14 mouse cellular contexts compared by ENCODE assay signal in the genomic region with DNA sequence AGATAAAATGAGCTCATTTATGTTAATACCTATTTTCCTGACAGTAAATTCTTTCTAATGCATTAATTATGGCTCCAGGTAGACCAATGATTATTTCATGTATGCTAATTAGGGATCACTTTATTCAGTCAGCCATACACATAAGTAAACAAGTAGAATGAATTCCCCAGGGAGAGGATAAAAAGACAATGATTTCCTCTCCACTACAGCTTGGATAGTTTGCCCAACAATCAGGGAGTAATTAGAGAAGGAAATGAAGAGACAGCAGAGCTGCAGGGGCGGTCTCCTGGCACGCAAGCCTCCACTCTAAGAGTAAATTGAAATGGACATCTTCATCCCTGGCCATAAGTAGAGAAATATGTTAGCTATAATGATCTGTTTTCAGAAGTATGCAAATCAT.
"Had no signal": no experiment of that assay in that cellular context is flagged by ENCODE, and none has a peak within 500 bp of the region (broad histone marks: within the 10 kb centered on the region; RNA-seq: fewer than 3 reads in every experiment).

No protein-coding gene starts in this region.

- H3K4me1 ChIP-seq: limb, embryonic 13.5 days; liver, embryonic 15.5 days; midbrain, embryonic 12.5 days had no signal

- DNase-seq: kidney, adult 11 months; kidney, adult 9 months; kidney, postnatal 36 days; layer of hippocampus, adult 9-11 months; left cerebral cortex, postnatal 4 days; lung, adult 2 months; lung, postnatal 4 days; right cerebral cortex, postnatal 14 days; thymus, postnatal 36 days had no signal

- H3K27ac ChIP-seq: kidney, postnatal 0 days; limb, embryonic 13.5 days; liver, embryonic 15.5 days; midbrain, embryonic 12.5 days had no signal

- H3K9ac ChIP-seq: limb, embryonic 13.5 days; liver, embryonic 15.5 days; midbrain, embryonic 12.5 days had no signal

- H3K36me3 ChIP-seq: limb, embryonic 13.5 days; liver, embryonic 15.5 days; midbrain, embryonic 12.5 days had no signal

- ATAC-seq: lung, postnatal 0 days had no signal

- H3K27me3 ChIP-seq: limb, embryonic 13.5 days; liver, embryonic 15.5 days; midbrain, embryonic 12.5 days had no signal

- H3K9me3 ChIP-seq: limb, embryonic 13.5 days; liver, embryonic 15.5 days; midbrain, embryonic 12.5 days had no signal

- H3K4me2 ChIP-seq: limb, embryonic 13.5 days; liver, embryonic 15.5 days; midbrain, embryonic 12.5 days had no signal

- H3K4me3 ChIP-seq: limb, embryonic 13.5 days; liver, embryonic 15.5 days; midbrain, embryonic 12.5 days had no signal
